Mouse (Mus musculus) embryonic facial prominence, embryonic 14.5 days (tissue): ENCODE data around the gene Tnr. TPM values are rescaled to one million over a fixed set of nuclear protein-coding genes. Genes with fewer than 3 reads are reported as not detected.

Experiments used
- ATAC-seq: fragments of 200-750 bp; cut with Nextera tagmentation; 2 replicates; pipeline ENCODE4 v1.8.0; 2017; ENCODE audit warnings: low read depth, moderate number of reproducible peaks, moderate TSS enrichment
- DNase-seq: peaks from one replicate; pipeline ENCODE4 v3.0.0-alpha.2; 2015; ENCODE audit warnings: low spot score
- H3K27ac ChIP-seq: fragments of 300-500 bp; sonication (generic); replicated peaks from 2 replicates; pipeline ENCODE4 v1.5.1; 2014; ENCODE audit warnings: low read depth, mild to moderate bottlenecking, low read length, moderate library complexity
- H3K27me3 ChIP-seq: fragments of 300-500 bp; sonication (generic); replicated peaks from 2 replicates; pipeline ENCODE4 v1.6.1; 2014; ENCODE audit warnings: low read length; ENCODE audit not compliant: control insufficient read depth, insufficient read depth
- H3K36me3 ChIP-seq: fragments of 300-500 bp; sonication (generic); 2 replicates; pipeline ENCODE4 v1.6.1; 2014; ENCODE audit warnings: low read length, mixed read lengths; ENCODE audit not compliant: control insufficient read depth, insufficient read depth
- H3K4me1 ChIP-seq: fragments of 300-500 bp; sonication (generic); 2 replicates; pipeline ENCODE4 v1.6.1; 2014; ENCODE audit warnings: antibody characterized with exemption, low read length; ENCODE audit not compliant: control insufficient read depth, insufficient read depth
- H3K4me2 ChIP-seq: fragments of 300-500 bp; sonication (generic); 2 replicates; pipeline ENCODE4 v1.6.1; 2014; ENCODE audit warnings: low read depth, mild to moderate bottlenecking, low read length, moderate library complexity, mixed read lengths
- H3K4me3 ChIP-seq: fragments of 300-500 bp; sonication (generic); 2 replicates; pipeline ENCODE4 v1.5.1; 2014; ENCODE audit warnings: low read depth, mild to moderate bottlenecking, low read length
- H3K9ac ChIP-seq: fragments of 300-500 bp; sonication (generic); 2 replicates; pipeline ENCODE4 v1.6.1; 2014; ENCODE audit warnings: low read depth, mild to moderate bottlenecking, low read length, moderate library complexity, mixed read lengths
- H3K9me3 ChIP-seq: fragments of 300-500 bp; sonication (generic); 2 replicates; pipeline ENCODE4 v1.6.1; 2016; ENCODE audit warnings: low read length; ENCODE audit not compliant: control insufficient read depth
- WGBS: fragments of 180-500 bp; shearing (Covaris S2); extraction: QIAGEN DNeasy Blood & Tissue Kit; methylation state at CpG from one replicate; pipeline ENCODE4 v1.1.7; 2014; 5-methylcytosine and 5-hydroxymethylcytosine counted together
- polyA plus RNA-seq: library from polyadenylated mRNA; unstranded; fragments of >200 nt; fragmentation: Nextera tagmentation; extraction: Ambion mirVana; gene quantifications from 2 replicates; pipeline ENCODE4 v1.2.1, GENCODE M21; 2014

Gene Tnr
- polyA plus RNA-seq, 1 experiment from 2014 or later: 0.11 TPM

- H3K4me1 ChIP-seq: no peaks in the 10 kb centered on the region
- no peaks in the 10 kb centered on the region for H3K27me3 ChIP-seq
- H3K27ac ChIP-seq: no peak overlapping the region
- H3K4me2 ChIP-seq: no peak overlapping the region
- WGBS: 59% methylated on average over 3 of the region's 3 CpGs
- H3K9me3 ChIP-seq: no peaks in the 10 kb centered on the region
- no peaks in the 10 kb centered on the region for H3K36me3 ChIP-seq
- H3K9ac ChIP-seq: no peak overlapping the region
- DNase-seq: no peak
- no peak overlapping the region for H3K4me3 ChIP-seq
- no peak for ATAC-seq
Observed at GRCm38 (mm10) chr1:159900639-159901038, 377.1 kb downstream of the Tnr start.

DNA sequence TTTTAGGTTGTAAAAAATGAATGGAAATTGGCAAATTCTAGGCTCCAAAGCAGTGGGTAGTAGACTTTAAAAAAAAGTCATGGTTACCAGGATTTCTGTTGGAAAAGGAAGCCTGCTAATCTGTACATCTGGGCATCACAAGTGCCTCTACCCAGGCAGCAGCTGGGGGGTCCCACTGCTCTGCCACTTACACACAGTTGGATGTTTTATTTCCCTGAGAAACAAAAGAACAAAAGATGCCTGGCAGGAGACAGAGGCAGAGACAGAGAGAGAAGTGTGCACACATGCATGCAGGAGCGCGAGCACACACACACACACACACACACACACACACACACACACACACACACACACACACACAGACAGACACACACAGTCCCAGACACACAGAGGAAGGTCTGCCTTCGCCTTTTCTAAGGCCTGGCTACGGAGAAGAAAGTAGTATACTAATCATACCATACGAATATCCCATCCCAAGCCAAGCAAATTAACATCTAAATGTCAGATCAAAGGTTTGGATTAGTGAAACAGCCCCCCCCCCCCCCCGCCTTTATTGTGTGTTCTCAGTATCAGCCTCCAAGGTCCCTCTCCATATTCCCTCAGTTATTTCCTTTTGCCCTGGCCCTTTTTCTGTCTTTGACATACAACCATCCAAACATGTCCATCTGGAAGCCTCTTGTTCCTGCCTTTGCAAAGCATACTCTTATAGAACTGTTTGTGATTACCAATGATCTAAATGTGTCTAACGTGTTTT lies 378.0 kb downstream of the Tnr start:
- H3K4me3 ChIP-seq: no peak overlapping the region
- ATAC-seq (no peak), DNase-seq (no peak)
- no peak overlapping the region for H3K9ac ChIP-seq
- no peak overlapping the region for H3K4me2 ChIP-seq
- H3K4me1 ChIP-seq: no peaks in the 10 kb centered on the region
- H3K27me3 ChIP-seq: no peaks in the 10 kb centered on the region
- 67% methylated on average over 7 of the region's 7 CpGs for WGBS
- no peak overlapping the region for H3K27ac ChIP-seq
- H3K36me3 ChIP-seq: no peaks in the 10 kb centered on the region
- no peaks in the 10 kb centered on the region for H3K9me3 ChIP-seq

- 80% methylated on average over 4 of the region's 4 CpGs for whole genome bisulfite sequencing
- DNase-seq: no peak
- H3K27ac ChIP-seq: no peak overlapping the region
Observed at GRCm38 (mm10) chr1:159902120-159902497, 378.5 kb downstream of the Tnr start.

GRCm38 (mm10) chr1:159911006-159911405 lies 387.4 kb downstream of the Tnr start:
- H3K9ac ChIP-seq: no peak overlapping the region
- no peak for ATAC-seq
- H3K4me3 ChIP-seq: no peak overlapping the region
- H3K4me1 ChIP-seq: no peaks in the 10 kb centered on the region
- WGBS: 36% methylated on average over 5 of the region's 5 CpGs
- no peaks in the 10 kb centered on the region for H3K36me3 ChIP-seq
- H3K4me2 ChIP-seq: no peak overlapping the region
- H3K27ac ChIP-seq: no peak overlapping the region
- peak; percentile 41 for DNase-seq
- H3K27me3 ChIP-seq: no peaks in the 10 kb centered on the region
- no peaks in the 10 kb centered on the region for H3K9me3 ChIP-seq

More at GRCm38 (mm10) chr1:159902120-159902497, 378.5 kb downstream of the Tnr start:
- no peaks in the 10 kb centered on the region for H3K36me3 ChIP-seq
- no peaks in the 10 kb centered on the region for H3K27me3 ChIP-seq
- H3K4me2 ChIP-seq: no peak overlapping the region
- no peak for ATAC-seq
- H3K9ac ChIP-seq: no peak overlapping the region
- H3K4me1 ChIP-seq: no peaks in the 10 kb centered on the region
- no peak overlapping the region for H3K4me3 ChIP-seq
- H3K9me3 ChIP-seq: no peaks in the 10 kb centered on the region

DNA sequence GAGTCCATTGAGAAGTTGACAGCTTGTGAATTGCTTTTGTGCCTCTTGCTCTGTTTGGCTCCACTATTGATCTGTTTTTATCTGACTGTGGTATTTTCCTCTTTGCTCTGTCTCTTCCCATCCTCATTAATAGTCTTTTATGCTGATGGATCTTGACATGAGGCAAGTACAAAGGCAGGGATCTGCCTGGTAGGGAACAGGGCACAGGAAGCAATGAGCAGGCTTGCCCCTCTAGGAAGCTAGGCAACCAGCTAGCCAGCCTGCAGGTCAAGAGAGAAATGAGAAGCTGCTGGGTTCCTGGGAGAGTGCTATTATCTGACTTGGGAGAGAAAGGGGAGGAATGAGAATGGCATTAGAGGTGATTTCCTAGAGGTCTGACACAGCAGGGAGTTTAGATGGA lies 391.2 kb downstream of the Tnr start:
- H3K36me3 ChIP-seq: no peaks in the 10 kb centered on the region
- DNase-seq (no peak), ATAC-seq (no peak)
- H3K27me3 ChIP-seq: no peaks in the 10 kb centered on the region
- H3K27ac ChIP-seq: no peak overlapping the region
- H3K4me3 ChIP-seq: no peak overlapping the region
- H3K4me2 ChIP-seq: no peak overlapping the region
- no peaks in the 10 kb centered on the region for H3K9me3 ChIP-seq
- no peaks in the 10 kb centered on the region for H3K4me1 ChIP-seq
- no peak overlapping the region for H3K9ac ChIP-seq

DNA sequence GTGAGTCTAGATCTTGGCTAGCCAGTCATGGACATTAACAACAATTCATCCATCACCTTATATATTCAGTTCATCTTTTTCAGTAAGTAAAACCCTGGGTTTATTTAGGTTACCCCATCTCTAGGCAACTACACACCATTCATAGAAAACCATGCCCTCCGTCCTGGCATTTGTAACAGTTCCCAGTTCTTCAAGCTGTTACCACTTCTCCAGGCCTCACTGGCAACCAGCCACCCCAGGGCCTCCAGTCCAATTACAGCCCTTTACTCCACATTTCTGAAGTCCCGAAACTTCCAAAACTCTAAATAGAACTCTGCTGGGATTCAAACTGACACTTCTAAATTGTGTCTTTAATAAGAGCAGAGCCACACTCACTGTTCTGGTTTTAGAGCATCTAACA lies 397.0 kb downstream of the Tnr start:
- Histone ChIP-seq H3K27me3 (no peaks in the 10 kb centered on the region), H3K4me3 (no peak overlapping the region), H3K4me1 (peaks cover 12% of the 10 kb centered on the region; the same call in 1 of the 2 replicates), H3K36me3 (no peaks in the 10 kb centered on the region), H3K4me2 (no peak overlapping the region), H3K9me3 (no peaks in the 10 kb centered on the region), H3K27ac (no peak overlapping the region), H3K9ac (no peak overlapping the region)
- DNase-seq: no peak
- 64% methylated on average over 2 of the region's 2 CpGs for WGBS
- no peak for ATAC-seq

DNA sequence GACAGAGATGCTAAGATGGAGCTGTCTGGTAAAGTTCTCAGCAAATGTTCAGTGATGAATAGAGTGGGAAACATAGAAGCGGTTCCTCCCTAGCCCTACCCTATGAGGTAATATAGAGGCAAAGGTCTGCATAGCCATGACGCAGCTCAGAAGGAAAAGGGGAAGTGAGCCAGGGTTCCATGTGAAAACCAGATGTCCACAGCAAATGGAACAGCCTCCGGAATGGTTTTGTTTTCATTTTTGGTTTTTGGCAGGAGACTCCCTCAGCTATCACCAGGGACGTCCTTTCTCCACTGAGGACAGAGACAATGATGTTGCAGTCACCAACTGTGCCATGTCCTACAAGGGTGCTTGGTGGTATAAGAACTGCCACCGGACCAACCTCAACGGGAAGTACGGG lies 399.4 kb downstream of the Tnr start:
- no peak; the same call in 1 of the 2 replicates for ATAC-seq
- WGBS: 69% methylated on average over 7 of the region's 7 CpGs
- peak; percentile 54 for DNase-seq

DNA sequence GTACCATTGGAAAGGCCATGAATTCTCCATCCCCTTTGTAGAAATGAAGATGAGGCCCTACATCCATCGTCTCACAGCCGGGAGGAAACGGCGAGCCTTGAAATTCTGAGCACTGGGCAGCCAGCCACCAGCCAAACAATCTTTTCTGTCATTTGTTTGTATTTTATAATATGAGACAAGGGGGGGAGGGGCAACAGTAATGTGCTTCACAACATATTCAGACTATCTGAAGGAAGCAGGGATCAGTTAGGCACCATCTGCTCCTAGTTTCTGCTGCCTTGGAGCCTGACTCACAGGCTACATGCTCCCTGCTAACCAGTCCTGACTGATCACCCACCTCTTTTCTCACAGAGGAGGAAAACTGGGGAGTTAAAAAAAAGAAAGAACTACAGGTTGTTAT lies 400.5 kb downstream of the Tnr start:
- whole genome bisulfite sequencing: 50% methylated on average over 4 of the region's 4 CpGs
- ATAC-seq (0 out of 2 replicates have a peak, but pooled peaks have one; percentile 63), DNase-seq (peak; percentile 74)
- H3K36me3 ChIP-seq: no peaks in the 10 kb centered on the region
- H3K9ac ChIP-seq: no peak overlapping the region
- H3K27me3 ChIP-seq: no peaks in the 10 kb centered on the region
- no peak overlapping the region for H3K4me2 ChIP-seq
- no peaks in the 10 kb centered on the region for H3K9me3 ChIP-seq
- no peak overlapping the region for H3K27ac ChIP-seq
- peaks cover 12% of the 10 kb centered on the region; the same call in 1 of the 2 replicates for H3K4me1 ChIP-seq
- no peak overlapping the region for H3K4me3 ChIP-seq

More for the DNA sequence above, 399.4 kb downstream of the Tnr start:
- Histone ChIP-seq H3K27me3 (no peaks in the 10 kb centered on the region), H3K4me2 (no peak overlapping the region), H3K9me3 (no peaks in the 10 kb centered on the region), H3K9ac (no peak overlapping the region), H3K36me3 (no peaks in the 10 kb centered on the region), H3K4me3 (no peak overlapping the region), H3K4me1 (peaks cover 12% of the 10 kb centered on the region; the same call in 1 of the 2 replicates), H3K27ac (no peak overlapping the region; the same call in 1 of the 2 replicates)

GRCm38 (mm10) chr1:159924684-159925083 lies 401.1 kb downstream of the Tnr start:
- H3K4me1 ChIP-seq: peaks cover 12% of the 10 kb centered on the region; the same call in 1 of the 2 replicates
- H3K4me3 ChIP-seq: no peak overlapping the region
- ATAC-seq (no peak), DNase-seq (no peak)
- no peak overlapping the region for H3K27ac ChIP-seq
- H3K9ac ChIP-seq: no peak overlapping the region
- H3K4me2 ChIP-seq: no peak overlapping the region
- no peaks in the 10 kb centered on the region for H3K27me3 ChIP-seq
- no peaks in the 10 kb centered on the region for H3K9me3 ChIP-seq
- 86% methylated on average over 5 of the region's 5 CpGs for WGBS
- H3K36me3 ChIP-seq: no peaks in the 10 kb centered on the region
